Mouse (Mus musculus): Measurements from ENCODE around the gene Samd4b. TPM values are rescaled to one million over a fixed set of nuclear protein-coding genes. Genes with fewer than 3 reads are reported as not detected.
"Not testable (repeated sequence)": the region's sequence is repeated elsewhere in the genome, so short reads cannot be mapped to it uniquely, and the experiment has no call there.

Samd4b gene
- polyA plus RNA-seq, 1 experiment from 2014 or later, result 3.5 TPM

DNA sequence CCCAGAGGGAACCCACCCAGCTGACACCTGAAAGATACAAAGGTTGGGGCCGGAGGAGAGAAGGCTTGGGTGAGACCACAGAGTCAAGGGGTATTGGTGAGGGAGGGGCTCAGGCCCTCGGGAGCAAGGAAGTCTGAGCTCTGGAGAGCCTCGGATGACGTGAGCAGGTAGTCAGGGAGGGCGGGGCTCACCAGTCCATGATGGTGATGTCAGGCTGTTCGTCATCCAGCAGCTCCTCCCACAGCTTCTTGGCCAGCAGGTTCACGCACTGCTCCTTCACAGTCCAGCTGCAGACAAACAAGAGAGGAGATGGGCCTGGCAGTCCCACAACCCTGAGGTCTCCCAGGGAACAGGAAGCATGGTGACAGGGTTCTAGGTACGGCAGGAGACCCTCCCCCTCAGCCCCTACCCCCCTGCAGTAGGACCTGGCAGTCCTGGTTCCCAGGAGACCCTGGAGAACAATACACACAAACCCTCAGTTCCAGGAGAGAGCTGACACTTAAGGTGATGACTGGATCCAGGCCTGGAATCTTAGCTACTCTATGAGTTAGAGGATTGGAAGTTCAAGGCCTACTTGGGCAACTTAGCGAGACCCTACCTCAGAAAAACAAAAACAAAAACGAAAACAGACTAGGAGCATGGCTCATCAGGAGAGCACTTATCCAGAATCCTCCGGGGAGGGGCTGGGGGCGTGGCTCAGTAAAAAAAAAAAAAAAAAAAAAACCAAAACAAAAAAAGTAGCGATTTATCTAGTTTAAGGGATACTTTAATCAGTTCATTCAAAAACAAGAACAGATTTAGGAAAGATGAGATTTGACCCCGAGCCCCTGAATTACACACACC lies 52.7 kb downstream of the Samd4b start:
- no peaks in the 10 kb centered on the region for H3K9me3 ChIP-seq (ENCODE audit: low read length)
- ATAC-seq, result peak; percentile 55
- no peak overlapping the region for H3K27ac ChIP-seq (ENCODE audit: low read depth)
- H3K4me2 ChIP-seq (ENCODE audit: low read depth, low read length), result no peak overlapping the region
- no peaks in the 10 kb centered on the region for H3K36me3 ChIP-seq (replicated peaks; ENCODE audit: insufficient read depth, low read length)
- peak; percentile 59 for DNase-seq
- no peak overlapping the region for H3K9ac ChIP-seq (replicated peaks)
- peaks cover 28% of the 10 kb centered on the region for H3K27me3 ChIP-seq (ENCODE audit: insufficient read depth, low read length)
- 33% methylated on average over 14 of the region's 14 CpGs for WGBS (ENCODE audit: insufficient replicate concordance)
- peaks cover 3% of the 10 kb centered on the region; the same call in 1 of the 2 replicates for H3K4me1 ChIP-seq (ENCODE audit: insufficient read depth)
- no peak for TF ChIP-seq EP300 (IDR thresholded peaks at IDR 0.05; ENCODE audit: low read depth)
- TF ChIP-seq CTCF (IDR thresholded peaks at IDR 0.05; ENCODE audit: low read depth), result no peak
- H3K4me3 ChIP-seq (ENCODE audit: low read depth, low read length), result no peak overlapping the region

DNA sequence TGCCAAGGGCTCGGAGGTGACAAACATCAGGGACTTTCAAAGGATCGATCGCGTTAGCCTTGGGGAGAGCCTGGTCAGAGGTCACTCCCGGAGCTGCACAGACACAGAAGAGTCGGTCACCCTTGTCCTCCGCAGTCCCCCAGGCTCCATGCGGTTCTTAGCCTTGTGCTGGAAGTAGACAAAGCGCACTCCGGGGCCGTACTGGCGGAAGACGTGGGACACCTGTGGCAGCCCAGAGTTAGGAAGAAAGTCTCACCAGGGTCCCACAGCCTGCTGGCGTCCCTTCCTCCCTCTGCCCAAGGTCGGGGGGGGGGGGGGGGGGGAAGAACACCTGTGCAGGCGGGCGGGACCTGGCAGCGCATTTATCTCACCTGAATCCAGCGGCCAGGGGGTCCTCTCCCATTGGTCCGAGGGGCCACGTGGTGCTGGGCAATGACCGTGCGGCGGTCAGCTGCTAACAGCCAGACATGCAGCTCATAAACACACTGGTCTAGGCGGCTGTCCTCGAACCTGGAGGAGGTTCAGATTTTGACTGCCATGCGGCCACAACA lies 53.8 kb downstream of the Samd4b start:
- Histone ChIP-seq H3K4me2 (ENCODE audit: low read depth, low read length) (peak overlapping the region; percentile 57), H3K27me3 (ENCODE audit: insufficient read depth, low read length) (peaks cover 28% of the 10 kb centered on the region), H3K36me3 (replicated peaks; ENCODE audit: insufficient read depth, low read length) (no peaks in the 10 kb centered on the region), H3K4me3 (ENCODE audit: low read depth, low read length) (no peak overlapping the region), H3K9me3 (ENCODE audit: low read length) (no peaks in the 10 kb centered on the region), H3K9ac (replicated peaks) (no peak overlapping the region), H3K27ac (ENCODE audit: low read depth) (peak overlapping the region; percentile 60), H3K4me1 (ENCODE audit: insufficient read depth) (peaks cover 3% of the 10 kb centered on the region; the same call in 1 of the 2 replicates)
- DNase-seq, result peak; percentile 61
- ATAC-seq, result peak; percentile 89
- TF ChIP-seq CTCF (IDR thresholded peaks at IDR 0.05; ENCODE audit: low read depth) (no peak), EP300 (IDR thresholded peaks at IDR 0.05; ENCODE audit: low read depth) (no peak)
- 10% methylated on average over 25 of the region's 27 CpGs for WGBS (ENCODE audit: insufficient replicate concordance)

DNA sequence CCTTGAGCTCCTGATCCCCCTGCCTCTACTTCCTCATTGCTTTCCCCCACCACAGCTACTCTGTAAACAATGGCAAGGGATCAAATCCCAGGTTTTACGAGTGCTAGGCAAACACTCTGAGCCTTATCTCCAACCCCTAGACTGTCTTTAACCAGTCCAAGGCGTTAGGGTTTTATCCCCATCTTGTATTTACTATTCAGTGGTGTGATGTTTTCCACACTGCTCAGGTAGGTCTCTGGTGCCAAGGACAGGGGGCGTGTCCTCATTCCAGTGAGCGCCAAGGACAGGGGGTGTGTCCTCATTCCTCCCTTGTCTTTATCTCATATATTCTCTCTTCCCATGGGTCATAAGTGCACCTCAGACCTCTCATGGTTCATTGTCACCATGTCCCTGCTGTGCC lies 57.4 kb downstream of the Samd4b start, which contains the start of gene Sycn:
Gene Sycn (plus strand): TSS at position 360 of the 400 bp plus-strand sequence.
- TF ChIP-seq CTCF (IDR thresholded peaks at IDR 0.05; ENCODE audit: low read depth), result no peak
- no peak for TF ChIP-seq EP300 (IDR thresholded peaks at IDR 0.05; ENCODE audit: low read depth)
- H3K4me2 ChIP-seq (ENCODE audit: low read depth, low read length), result no peak within 1 kb of the TSS
- H3K9me3 ChIP-seq (ENCODE audit: low read length), result no peaks in the 10 kb centered on the region
- no peak within 1 kb of the TSS for H3K4me3 ChIP-seq (ENCODE audit: low read depth, low read length)
- H3K27me3 ChIP-seq (ENCODE audit: insufficient read depth, low read length), result 0 out of 2 replicates have a peak, but pooled peaks cover 6% of the 10 kb centered on the region
- no peak within 1 kb of the TSS for H3K27ac ChIP-seq (ENCODE audit: low read depth)
- no peaks in the 10 kb centered on the region for H3K36me3 ChIP-seq (replicated peaks; ENCODE audit: insufficient read depth, low read length)
- ATAC-seq (no peak), DNase-seq (no peak)
- peaks cover 3% of the 10 kb centered on the region; the same call in 1 of the 2 replicates for H3K4me1 ChIP-seq (ENCODE audit: insufficient read depth)
- 50% methylated on average over 4 of the region's 4 CpGs for WGBS (ENCODE audit: insufficient replicate concordance)
- H3K9ac ChIP-seq (replicated peaks), result no peak within 1 kb of the TSS

DNA sequence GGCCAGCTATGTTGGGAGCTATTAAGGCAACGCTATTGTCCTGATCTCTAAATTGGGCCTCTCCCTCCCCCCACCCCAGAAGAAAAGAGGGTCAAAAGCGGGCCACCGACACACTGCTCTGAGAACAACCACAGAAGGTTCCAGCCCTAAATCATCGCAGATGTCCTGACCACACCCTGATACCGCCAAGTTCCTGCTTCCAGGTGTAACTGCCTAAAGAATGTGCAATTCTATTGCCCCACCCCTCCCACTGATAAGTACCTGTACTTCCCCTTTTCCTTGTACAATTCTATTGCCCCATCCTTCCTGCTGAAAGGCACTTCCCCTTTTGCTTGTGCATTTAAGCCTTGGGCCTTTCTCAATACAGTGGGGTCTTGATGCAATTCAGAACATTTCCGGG lies 59.1 kb downstream of the Samd4b start:
- not testable (repeated sequence) for H3K4me1 ChIP-seq (ENCODE audit: insufficient read depth); H3K9ac ChIP-seq (replicated peaks); ATAC-seq; H3K4me3 ChIP-seq (ENCODE audit: low read depth, low read length); H3K27ac ChIP-seq (ENCODE audit: low read depth); DNase-seq; H3K36me3 ChIP-seq (replicated peaks; ENCODE audit: insufficient read depth, low read length); H3K4me2 ChIP-seq (ENCODE audit: low read depth, low read length); H3K9me3 ChIP-seq (ENCODE audit: low read length); H3K27me3 ChIP-seq (ENCODE audit: insufficient read depth, low read length)
- 75% methylated on average over 6 of the region's 6 CpGs for WGBS (ENCODE audit: insufficient replicate concordance)

DNA sequence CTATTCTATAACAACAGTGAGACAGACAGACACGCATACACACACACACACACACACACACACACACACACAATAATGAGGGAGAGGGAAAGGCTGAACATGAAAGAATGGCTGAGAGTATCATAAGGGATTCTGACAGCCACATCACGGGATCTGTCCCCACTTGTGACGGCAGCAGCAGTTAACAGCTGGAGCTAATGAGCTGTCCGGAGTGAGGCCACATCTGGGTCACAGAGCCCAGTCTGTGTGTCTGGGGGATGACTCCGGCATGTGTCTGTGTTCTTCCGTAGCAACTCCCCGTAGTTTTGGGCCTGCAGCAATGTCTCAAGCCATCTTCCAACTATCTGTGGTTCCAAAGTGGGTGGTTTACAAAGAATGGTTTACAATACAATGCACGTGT lies 65.9 kb downstream of the Samd4b start:
- DNase-seq, result no peak
- H3K9ac ChIP-seq (replicated peaks), result no peak overlapping the region
- no peaks in the 10 kb centered on the region for H3K27me3 ChIP-seq (ENCODE audit: insufficient read depth, low read length)
- ATAC-seq, result no peak
- H3K9me3 ChIP-seq (ENCODE audit: low read length), result no peaks in the 10 kb centered on the region
- whole genome bisulfite sequencing (ENCODE audit: insufficient replicate concordance), result 79% methylated on average over 8 of the region's 8 CpGs
- H3K27ac ChIP-seq (ENCODE audit: low read depth), result no peak overlapping the region
- H3K4me2 ChIP-seq (ENCODE audit: low read depth, low read length), result no peak overlapping the region
- peaks cover 11% of the 10 kb centered on the region; the same call in 1 of the 2 replicates for H3K4me1 ChIP-seq (ENCODE audit: insufficient read depth)
- H3K4me3 ChIP-seq (ENCODE audit: low read depth, low read length), result no peak overlapping the region
- H3K36me3 ChIP-seq (replicated peaks; ENCODE audit: insufficient read depth, low read length), result no peaks in the 10 kb centered on the region
- TF ChIP-seq CTCF (IDR thresholded peaks at IDR 0.05; ENCODE audit: low read depth) (no peak), EP300 (IDR thresholded peaks at IDR 0.05; ENCODE audit: low read depth) (no peak)

DNA sequence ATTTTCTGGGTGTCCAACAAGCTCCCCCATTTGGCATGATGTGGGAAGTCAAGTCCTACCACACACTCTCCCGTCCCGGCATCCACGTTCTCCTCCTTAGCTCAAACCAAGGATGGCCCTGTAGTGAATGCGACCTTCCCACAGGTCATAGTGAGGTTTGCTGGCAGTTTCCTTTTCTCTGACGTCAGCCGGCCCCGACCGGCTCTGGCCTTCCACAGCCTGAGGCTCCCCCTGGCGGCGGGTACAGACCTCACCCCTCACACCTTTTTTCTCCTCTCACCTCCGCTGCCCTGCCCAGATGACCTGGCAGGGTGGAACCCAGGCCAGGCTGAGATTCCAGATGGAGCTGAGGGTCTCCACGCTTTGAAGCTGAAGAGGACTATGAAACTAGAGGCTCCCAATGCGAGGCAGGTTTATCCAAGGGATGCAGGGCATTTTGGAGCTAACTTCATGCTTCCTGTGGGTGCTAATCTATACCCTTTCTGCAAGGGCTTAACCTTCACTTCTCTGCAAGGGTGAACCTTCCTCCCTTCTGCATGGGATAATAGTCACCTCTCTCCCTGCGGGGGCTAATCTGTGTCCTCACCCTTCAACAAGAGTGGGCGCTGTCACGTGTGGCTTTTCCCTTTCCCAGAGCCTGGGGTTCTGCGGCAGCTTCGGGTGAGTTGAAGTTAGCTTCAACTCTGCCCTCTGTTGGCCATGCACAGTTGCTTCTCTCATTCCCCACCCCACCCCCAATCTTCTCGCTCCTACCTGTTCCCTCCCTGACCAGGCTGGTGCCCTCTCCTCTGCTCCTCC lies 69.8 kb downstream of the Samd4b start:
- TF ChIP-seq CTCF (IDR thresholded peaks at IDR 0.05; ENCODE audit: low read depth), result peak; percentile 93
- TF ChIP-seq EP300 (IDR thresholded peaks at IDR 0.05; ENCODE audit: low read depth), result no peak
- H3K36me3 ChIP-seq (replicated peaks; ENCODE audit: insufficient read depth, low read length), result no peaks in the 10 kb centered on the region
- DNase-seq (peak; percentile 90), ATAC-seq (peak; percentile 91)
- 5% methylated on average over 19 of the region's 19 CpGs for WGBS (ENCODE audit: insufficient replicate concordance)
- H3K27ac ChIP-seq (ENCODE audit: low read depth), result no peak overlapping the region
- no peak overlapping the region for H3K9ac ChIP-seq (replicated peaks)
- H3K4me2 ChIP-seq (ENCODE audit: low read depth, low read length), result no peak overlapping the region; the same call in 1 of the 2 replicates
- H3K4me3 ChIP-seq (ENCODE audit: low read depth, low read length), result no peak overlapping the region
- peaks cover 11% of the 10 kb centered on the region; the same call in 1 of the 2 replicates for H3K4me1 ChIP-seq (ENCODE audit: insufficient read depth)
- H3K27me3 ChIP-seq (ENCODE audit: insufficient read depth, low read length), result no peaks in the 10 kb centered on the region
- no peaks in the 10 kb centered on the region for H3K9me3 ChIP-seq (ENCODE audit: low read length)

DNA sequence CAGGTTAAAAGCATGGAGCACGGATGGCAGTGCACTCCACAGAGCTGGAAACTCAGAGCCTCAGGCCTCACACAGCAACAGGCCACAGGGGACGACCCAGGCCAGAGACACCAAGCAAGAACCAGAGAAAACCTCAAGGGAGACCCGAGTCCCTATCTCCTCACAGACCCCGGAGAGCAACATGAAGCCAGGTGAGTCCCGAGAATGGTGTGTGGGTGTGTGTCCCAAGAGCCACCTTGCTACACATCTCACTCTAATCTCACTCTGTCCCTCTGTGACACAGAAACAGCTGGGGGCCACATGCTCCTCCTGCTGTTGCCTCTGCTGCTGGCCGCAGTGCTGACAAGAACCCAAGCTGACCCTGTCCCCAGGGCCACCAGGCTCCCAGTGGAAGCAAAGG lies 75.4 kb downstream of the Samd4b start, which contains the start of gene Ifnl3:
Gene Ifnl3 (plus strand): TSS at position 301 of the 400 bp plus-strand sequence.
- DNase-seq; H3K4me3 ChIP-seq (ENCODE audit: low read depth, low read length); H3K9ac ChIP-seq (replicated peaks); H3K4me2 ChIP-seq (ENCODE audit: low read depth, low read length); H3K9me3 ChIP-seq (ENCODE audit: low read length); H3K36me3 ChIP-seq (replicated peaks; ENCODE audit: insufficient read depth, low read length); ATAC-seq; H3K27me3 ChIP-seq (ENCODE audit: insufficient read depth, low read length); H3K27ac ChIP-seq (ENCODE audit: low read depth); H3K4me1 ChIP-seq (ENCODE audit: insufficient read depth): not testable (repeated sequence)
- 67% methylated on average over 5 of the region's 6 CpGs for WGBS (ENCODE audit: insufficient replicate concordance)
